Mouse (Mus musculus): ENCODE measurements at regions not wholly inside any gene's neighbourhood (a gene's known extent, or its start where the extent isn't known, plus 50 kb on each side); places are given as distances from the start of the nearest gene placed in this dataset.
A peak's percentile ranks its signal among the peaks of the same experiment; 100 is the strongest.

- no peak for DNase-seq (ENCODE audit: low read depth, low spot score)
These were observed 602.7 kb upstream of the Akr1e1 start for GRCm38 (mm10) chr13:5211659-5212058.

GRCm38 (mm10) chr13:5229476-5229875 lies 620.5 kb upstream of the Akr1e1 start:
- no peak for DNase-seq (ENCODE audit: low read depth, low spot score)

GRCm38 (mm10) chr13:5234232-5234631 lies 625.3 kb upstream of the Akr1e1 start:
- DNase-seq (ENCODE audit: low read depth, low spot score), result no peak

- no peak for DNase-seq (ENCODE audit: low read depth, low spot score)
These were observed 625.9 kb upstream of the Klf6 start for GRCm38 (mm10) chr13:5235391-5235790.

GRCm38 (mm10) chr13:5240541-5240940 lies 620.7 kb upstream of the Klf6 start:
- DNase-seq (ENCODE audit: low read depth, low spot score), result peak; percentile 81

GRCm38 (mm10) chr13:5242782-5243181 lies 618.5 kb upstream of the Klf6 start:
- no peak for DNase-seq (ENCODE audit: low read depth, low spot score)

- DNase-seq (ENCODE audit: low read depth, low spot score), result peak; percentile 94
These were observed 612.5 kb upstream of the Klf6 start for GRCm38 (mm10) chr13:5248671-5249391.

GRCm38 (mm10) chr13:5257891-5258660 lies 603.2 kb upstream of the Klf6 start:
- DNase-seq (ENCODE audit: low read depth, low spot score), result peak; percentile 74

GRCm38 (mm10) chr13:5259760-5260159 lies 601.5 kb upstream of the Klf6 start:
- no peak for DNase-seq (ENCODE audit: low read depth, low spot score)

GRCm38 (mm10) chr13:5272506-5273192 lies 588.6 kb upstream of the Klf6 start:
- no peak for DNase-seq (ENCODE audit: low read depth, low spot score)

- peak; percentile 5 for DNase-seq (ENCODE audit: low read depth, low spot score)
These were observed 584.7 kb upstream of the Klf6 start for GRCm38 (mm10) chr13:5276564-5276963.

- DNase-seq (ENCODE audit: low read depth, low spot score), result peak; percentile 26
These were observed 571.4 kb upstream of the Klf6 start for GRCm38 (mm10) chr13:5289753-5290449.

GRCm38 (mm10) chr13:5302141-5302540 lies 559.1 kb upstream of the Klf6 start:
- peak; percentile 77 for DNase-seq (ENCODE audit: low read depth, low spot score)

- DNase-seq (ENCODE audit: low read depth, low spot score), result no peak
These were observed 554.6 kb upstream of the Klf6 start for GRCm38 (mm10) chr13:5306688-5307087.

GRCm38 (mm10) chr13:5313297-5313696 lies 548.0 kb upstream of the Klf6 start:
- DNase-seq (ENCODE audit: low read depth, low spot score), result no peak

- DNase-seq (ENCODE audit: low read depth, low spot score), result peak; percentile 6
These were observed 546.3 kb upstream of the Klf6 start for GRCm38 (mm10) chr13:5315011-5315410.

GRCm38 (mm10) chr13:5317941-5318856 lies 543.1 kb upstream of the Klf6 start:
- peak; percentile 46 for DNase-seq (ENCODE audit: low read depth, low spot score)

GRCm38 (mm10) chr13:5345712-5346111 lies 515.6 kb upstream of the Klf6 start:
- peak; percentile 95 for DNase-seq (ENCODE audit: low read depth, low spot score)

GRCm38 (mm10) chr13:5347503-5348469 lies 513.5 kb upstream of the Klf6 start:
- DNase-seq (ENCODE audit: low read depth, low spot score), result peak; percentile 91
